Mouse (Mus musculus): ENCODE measurements around the gene Marc1.

The Marc1 gene

DNA sequence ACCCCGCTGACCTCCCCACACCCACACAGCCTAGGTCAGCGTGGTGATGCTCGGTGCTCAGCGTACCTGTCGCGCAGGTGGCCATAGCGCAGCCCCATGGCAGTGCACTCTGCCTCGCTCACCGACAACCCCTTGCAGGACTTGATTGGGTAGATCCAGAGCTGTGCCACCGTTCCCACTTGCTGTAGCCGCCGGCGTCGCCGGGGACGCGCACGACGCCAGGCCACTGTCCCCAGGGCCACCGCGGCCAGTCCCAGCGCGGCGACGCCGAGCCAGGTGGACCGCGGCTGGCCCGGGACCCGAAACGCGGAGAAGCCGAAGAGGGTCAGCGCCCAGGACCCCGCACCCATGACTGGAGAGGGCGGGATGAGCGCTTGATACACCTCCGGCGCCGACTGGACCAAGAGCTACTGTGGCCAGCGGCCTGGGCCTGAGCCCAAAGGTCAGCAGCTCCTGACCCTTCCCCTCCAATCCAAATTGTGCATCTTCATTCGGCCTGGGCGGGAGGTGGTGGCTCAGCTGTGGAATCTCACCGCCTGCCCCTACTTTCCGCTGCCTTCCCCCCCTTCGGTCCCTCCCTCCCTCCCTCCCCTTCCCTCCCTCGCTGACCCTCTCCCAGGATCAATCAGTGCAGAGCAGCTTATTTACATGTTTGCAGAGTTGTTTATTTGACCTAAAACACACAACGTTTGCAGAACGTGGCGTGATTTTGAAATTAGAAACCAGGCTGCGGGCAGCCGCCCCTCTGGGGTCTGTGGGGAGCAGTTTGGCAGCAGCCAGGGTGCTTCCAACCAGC is at the start of gene Marc1:
Gene Marc1 (minus strand): TSS at position 534 of the 796 bp plus-strand sequence.
- DNase-seq (ENCODE audit: extremely low read depth, low read depth), result no peak

- no peak for DNase-seq (ENCODE audit: extremely low read depth, low read depth)
Observed at GRCm38 (mm10) chr1:184860276-184860675, 49.2 kb upstream of the Marc1 start.

DNA sequence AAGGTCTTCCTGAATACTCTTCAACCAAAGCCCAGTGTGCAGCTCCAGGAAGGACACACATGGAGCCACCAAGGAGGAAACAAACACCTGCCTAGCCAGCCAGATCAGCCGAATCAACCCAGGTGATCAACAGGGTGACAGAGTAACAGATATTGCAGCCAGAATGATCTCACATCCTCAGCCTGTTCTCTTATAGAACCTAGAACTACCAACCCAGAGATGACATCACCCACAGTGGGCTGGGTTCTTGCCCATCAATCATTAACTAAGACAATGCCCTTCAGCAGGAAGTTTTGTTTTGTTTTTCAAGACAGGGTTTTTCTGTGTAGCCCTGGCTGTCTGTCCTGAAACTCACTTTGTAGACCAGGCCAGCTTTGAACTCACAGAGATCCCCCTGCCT is 47.1 kb upstream of the Marc1 start:
- no peak for DNase-seq (ENCODE audit: extremely low read depth, low read depth)

- DNase-seq (ENCODE audit: extremely low read depth, low read depth), result no peak
Observed at GRCm38 (mm10) chr1:184857216-184857615, 46.1 kb upstream of the Marc1 start.

DNA sequence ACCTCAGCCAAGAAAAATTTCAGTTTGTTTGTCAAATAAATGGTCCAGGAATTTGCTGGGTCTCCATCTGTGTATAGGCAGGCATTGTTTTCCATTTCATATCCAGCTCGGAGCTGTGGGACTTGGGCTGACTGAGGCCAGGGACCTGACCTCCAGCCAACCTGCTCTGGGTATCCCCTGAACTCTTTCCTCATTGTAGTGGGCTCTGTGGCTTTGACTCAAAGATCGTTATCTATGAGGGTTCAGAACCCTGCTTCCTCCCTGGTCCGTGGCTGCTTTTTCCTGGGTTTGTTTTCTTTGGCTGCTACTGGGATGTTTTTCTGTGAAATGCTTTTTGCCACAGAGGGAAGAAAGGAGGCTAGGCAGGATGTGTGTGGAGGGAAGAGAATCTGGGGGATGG is 42.8 kb upstream of the Marc1 start:
- no peak for DNase-seq (ENCODE audit: extremely low read depth, low read depth)

GRCm38 (mm10) chr1:184853339-184853738 is 42.2 kb upstream of the Marc1 start:
- no peak for DNase-seq (ENCODE audit: extremely low read depth, low read depth)

GRCm38 (mm10) chr1:184851741-184852618 is 40.9 kb upstream of the Marc1 start:
- DNase-seq (ENCODE audit: extremely low read depth, low read depth), result no peak

DNA sequence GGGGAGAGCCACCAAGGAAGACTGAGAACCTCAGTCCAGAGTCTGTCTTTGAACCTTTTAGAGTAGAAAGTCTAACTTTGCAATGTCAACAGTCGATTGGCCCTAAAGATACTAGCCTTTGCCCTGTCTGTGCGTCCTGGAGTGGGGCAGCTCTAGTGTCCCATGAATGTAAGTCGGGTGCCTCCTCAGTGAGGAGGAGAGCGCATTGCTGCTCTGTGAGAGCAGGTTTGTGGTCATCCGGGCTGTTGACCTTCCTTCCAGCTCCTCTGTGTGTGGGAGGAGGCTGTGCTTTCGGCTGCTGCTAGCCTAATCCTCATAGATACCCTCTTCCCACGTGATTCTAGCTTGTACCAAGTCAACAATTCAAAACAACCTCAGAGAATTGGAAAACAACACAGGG is 40.1 kb upstream of the Marc1 start:
- no peak for DNase-seq (ENCODE audit: extremely low read depth, low read depth)

DNA sequence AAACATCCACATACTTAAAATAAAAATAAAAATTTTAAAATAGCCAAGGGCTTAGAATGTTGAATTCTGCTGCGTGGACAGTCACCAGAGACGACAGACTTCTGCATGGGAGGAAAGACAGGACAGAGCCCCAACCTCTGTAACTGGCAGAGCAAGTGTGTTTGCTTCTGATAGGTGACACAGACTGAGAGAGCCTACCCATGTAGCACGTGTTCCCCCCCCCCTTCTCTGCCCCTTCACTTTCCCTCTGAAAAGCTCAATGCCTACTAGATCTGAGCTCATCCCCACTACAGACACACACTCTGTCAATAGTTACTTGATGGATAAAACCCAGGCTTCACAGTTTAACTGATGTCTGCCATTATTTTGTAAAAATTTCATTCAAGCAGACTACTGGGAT is 35.9 kb upstream of the Marc1 start:
- peak; percentile 28 for DNase-seq (ENCODE audit: extremely low read depth, low read depth)

DNA sequence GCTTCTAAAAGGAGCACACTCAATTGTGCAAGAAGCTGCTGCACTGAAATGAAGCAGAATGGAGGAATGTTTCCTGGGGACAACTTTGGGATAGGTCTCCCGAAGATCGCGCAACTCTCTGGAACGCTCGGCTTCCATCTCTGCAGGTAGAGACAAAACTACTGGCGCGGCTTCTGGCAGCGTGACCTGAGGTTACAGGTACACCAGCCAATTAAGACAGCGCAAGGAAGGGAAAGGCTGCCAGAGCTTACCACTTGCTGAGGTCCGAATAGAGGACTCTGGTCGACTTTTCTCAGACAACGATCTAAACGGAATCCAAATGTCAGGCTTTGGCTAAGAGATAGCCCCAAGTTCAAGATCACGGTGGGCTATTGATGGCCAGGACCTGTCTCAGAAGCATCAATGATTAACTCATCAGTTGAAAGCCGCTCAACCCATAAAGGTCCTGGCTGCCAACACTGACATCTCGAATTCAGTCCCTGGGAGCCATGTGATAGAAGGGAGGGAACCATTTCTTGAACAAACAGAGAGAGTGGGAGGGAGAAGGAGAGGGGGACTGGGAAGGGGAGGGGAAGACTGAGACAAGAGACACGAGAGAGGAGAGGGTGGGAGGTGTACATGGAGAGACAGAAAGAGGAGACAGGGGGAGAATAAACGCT is 35.1 kb upstream of the Marc1 start, which contains the start of gene Marc2:
Gene Marc2 (minus strand): TSS at position 360 of the 659 bp plus-strand sequence.
- peak; percentile 43 for DNase-seq (ENCODE audit: extremely low read depth, low read depth)

GRCm38 (mm10) chr1:184845111-184846071 is 34.3 kb upstream of the Marc1 start:
- DNase-seq (ENCODE audit: extremely low read depth, low read depth), result peak; percentile 78

DNA sequence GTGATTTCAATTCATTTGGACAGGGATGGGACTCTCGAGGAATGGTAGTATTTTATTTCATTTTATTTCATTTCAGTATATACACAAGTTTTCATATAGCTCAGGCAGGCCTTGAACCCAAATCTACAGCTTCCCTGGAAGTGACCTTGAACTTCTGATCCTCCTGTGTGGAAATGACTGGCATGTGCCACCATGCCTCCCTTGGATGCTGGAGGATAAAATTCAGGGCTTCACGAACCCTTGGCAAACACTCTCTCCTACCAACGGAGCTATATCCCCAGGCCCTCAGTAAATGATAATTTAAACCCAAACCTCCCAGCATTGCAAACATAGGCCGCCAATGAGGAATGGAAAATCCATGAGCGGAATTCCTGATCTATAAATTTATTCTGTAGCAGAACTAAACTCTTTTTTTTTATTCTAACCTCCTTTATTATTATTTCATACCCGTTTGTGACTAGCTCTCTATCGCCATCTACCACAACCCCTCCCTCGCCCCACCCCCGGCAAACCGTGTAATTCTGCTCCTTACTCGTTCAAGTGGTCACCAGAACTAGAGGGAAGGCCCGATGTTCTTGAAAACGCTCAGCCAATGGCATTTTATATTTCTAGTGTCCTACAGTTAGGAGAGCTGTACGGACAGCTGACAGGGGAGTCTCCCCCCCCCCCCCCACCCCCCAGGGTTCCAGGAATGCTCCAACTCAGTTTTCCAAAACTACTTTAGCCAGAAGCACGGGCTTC is 33.4 kb upstream of the Marc1 start:
- peak; percentile 52 for DNase-seq (ENCODE audit: extremely low read depth, low read depth)

DNA sequence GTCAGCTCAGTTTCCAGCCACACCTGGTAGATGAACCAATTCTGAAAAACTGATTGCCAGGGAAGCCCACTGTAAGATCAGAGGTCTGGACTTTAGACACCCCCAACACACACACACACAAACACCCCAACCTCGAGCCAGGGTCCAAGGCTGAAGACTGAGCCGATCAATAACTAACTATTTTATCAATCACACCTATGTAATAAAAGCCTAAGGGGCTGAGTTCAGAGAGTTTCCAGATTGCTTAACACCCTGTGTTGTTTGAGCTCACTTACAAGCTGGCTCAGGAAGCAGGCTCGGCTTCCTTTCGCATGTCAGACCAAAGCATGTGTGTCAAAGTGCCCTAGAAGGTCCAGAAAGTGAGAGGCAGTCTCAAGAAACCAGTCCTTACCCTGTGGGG is 26.5 kb upstream of the Marc1 start:
- DNase-seq (ENCODE audit: extremely low read depth, low read depth), result no peak

DNA sequence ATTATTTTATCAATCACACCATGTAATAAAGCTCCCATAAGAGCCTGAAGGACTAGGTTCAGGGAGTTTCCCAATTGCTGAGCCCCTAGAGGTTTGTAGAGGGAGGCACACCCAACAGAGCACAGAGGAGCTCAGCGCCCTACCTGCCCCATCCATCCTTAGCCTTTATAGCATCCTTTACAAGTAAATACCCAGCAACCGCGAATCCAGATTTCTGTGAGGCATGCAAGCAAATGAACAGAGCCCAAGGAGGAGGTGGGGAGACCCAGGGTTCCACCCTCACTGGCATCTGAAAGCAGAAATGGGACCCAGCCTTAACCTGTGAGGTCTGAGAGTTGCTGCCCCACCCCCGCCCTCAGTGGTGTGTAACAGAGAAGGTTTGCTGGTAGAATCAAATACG is 25.2 kb upstream of the Marc1 start:
- DNase-seq (ENCODE audit: extremely low read depth, low read depth), result no peak

- DNase-seq (ENCODE audit: extremely low read depth, low read depth), result no peak
Observed at GRCm38 (mm10) chr1:184833499-184833898, 22.4 kb upstream of the Marc1 start.

- DNase-seq (ENCODE audit: extremely low read depth, low read depth), result no peak
Observed at GRCm38 (mm10) chr1:184832211-184832610, 21.1 kb upstream of the Marc1 start.

DNA sequence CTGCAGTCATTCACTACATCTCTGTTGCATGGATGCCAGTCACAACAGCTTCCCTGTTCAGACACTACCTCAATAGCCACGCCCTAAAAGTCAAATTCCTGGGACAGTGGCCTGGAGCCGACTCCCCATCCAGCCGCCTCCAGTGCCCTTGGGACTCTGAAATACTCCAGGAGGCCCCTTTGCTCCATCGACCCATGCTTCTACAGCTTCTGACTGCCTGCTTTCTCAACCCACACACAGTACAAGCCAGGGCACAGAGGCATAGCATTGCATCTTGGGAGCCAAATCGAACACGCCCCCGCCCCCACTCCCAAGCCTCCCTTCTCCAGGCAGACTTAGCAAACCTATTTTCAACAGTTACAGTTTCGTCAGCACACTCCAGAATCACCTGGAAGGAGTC is 18.8 kb upstream of the Marc1 start:
- no peak for DNase-seq (ENCODE audit: extremely low read depth, low read depth)

GRCm38 (mm10) chr1:184827175-184827701 is 16.1 kb upstream of the Marc1 start:
- DNase-seq (ENCODE audit: extremely low read depth, low read depth), result no peak

DNA sequence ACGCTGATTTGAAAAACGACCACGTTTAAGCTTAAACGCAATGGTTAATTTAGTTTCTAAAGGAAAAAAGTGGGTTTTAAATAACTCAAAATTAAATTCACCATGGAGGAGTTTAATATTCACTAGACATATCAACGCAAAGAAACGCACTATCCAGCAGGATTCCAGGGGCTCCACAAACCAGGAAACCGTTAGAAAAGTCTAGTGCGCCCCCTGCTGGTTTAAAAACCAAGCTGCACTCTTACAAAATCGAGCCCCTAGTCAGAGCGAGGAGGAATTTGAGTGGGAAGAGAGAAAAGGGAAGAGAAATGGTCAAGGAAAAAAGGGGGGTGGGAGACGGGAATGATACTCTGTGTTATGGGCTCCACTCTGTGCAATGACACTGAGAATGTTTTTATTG is 14.0 kb upstream of the Marc1 start:
- no peak for DNase-seq (ENCODE audit: extremely low read depth, low read depth)

DNA sequence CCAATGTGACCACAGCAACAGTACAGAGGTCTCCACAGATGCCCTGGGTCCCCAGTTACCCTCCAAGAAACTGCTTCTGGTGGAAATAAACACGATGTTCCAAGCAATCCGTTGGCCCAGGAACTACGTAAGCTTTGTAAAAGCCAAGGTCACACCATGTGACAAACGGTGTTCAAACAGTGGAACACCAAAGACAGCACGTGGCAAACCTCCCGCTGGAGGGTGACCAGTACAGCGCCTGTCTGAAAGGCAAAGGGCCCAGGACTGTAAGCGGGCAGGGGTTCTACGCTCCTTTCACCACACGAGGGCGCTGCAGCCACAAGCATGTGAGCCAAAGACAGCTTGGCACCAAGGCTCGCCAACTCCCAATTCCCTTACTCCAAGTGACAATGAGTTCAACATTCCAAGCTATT is 13.3 kb upstream of the Marc1 start:
- peak; percentile 51 for DNase-seq (ENCODE audit: extremely low read depth, low read depth)

All from MEL-GATA-1-ER (cell line).